ENCODE assay signal across 16 mouse cellular contexts in genomic region chr10:17860701-17861480, GRCm38 (mm10).
DNase-seq lines count a peak whose midpoint lies in the region; ATAC-seq lines count a peak whose summit lies in the region.
"Had no signal": no experiment of that assay in that cellular context is flagged by ENCODE, and none has a peak within 500 bp of the region (broad histone marks: within the 10 kb centered on the region; RNA-seq: fewer than 3 reads in every experiment).

No protein-coding gene starts in this region.

- DNase-seq in adrenal gland, postnatal 10 days = peak; percentile 16
- no peak for DNase-seq in adrenal gland, adult 8-10 months
- DNase-seq in left cerebral cortex, postnatal 25 days (ENCODE audit: low spot score in 2 of 2) = peak; percentile 13 to 63
- DNase-seq in left cerebral cortex, postnatal 10 days (ENCODE audit: extremely low spot score in 1 of 2, low spot score in 2 of 2) = no peak
- peak; percentile 75 for DNase-seq in brain, adult 2 months (ENCODE audit: low read depth, low spot score)
- no peak for DNase-seq in cerebellum, postnatal 25 days
- DNase-seq in ovary, postnatal 14 days (ENCODE audit: low spot score) = no peak
- DNase-seq: B cell, adult 2 months; cerebellum, adult 11 months; cerebellum, postnatal 36 days; kidney, postnatal 10 days; liver, postnatal 0 days; lung, postnatal 4 days had no signal

- ATAC-seq in erythroblast, adult 5-6 weeks (replicated peaks; ENCODE audit: low FRiP score, poor library complexity, severe bottlenecking) = no peak
- ATAC-seq: intestine, embryonic 16.5 days; liver, postnatal 0 days; midbrain, embryonic 13.5 days had no signal

- intact Hi-C loops in left cerebral cortex, postnatal 25 days (cut with DNase I) = no loop called here
- intact Hi-C loops in left cerebral cortex, postnatal 10 days (cut with DNase I) = no loop called here

Comparison
In these comparisons a context has a peak if more than half of its experiments do, and no peak if none do; other contexts are left out.
1. DNase-seq: peak in adrenal gland, postnatal 10 days (single experiment), left cerebral cortex, postnatal 25 days (2 of 2) and brain, adult 2 months (single experiment); none in adrenal gland, adult 8-10 months (single experiment), left cerebral cortex, postnatal 10 days (0 of 2), cerebellum, postnatal 25 days (0 of 2) and ovary, postnatal 14 days (single experiment).